Mouse (Mus musculus) layer of hippocampus, adult 9-10 months (tissue): ENCODE results near the gene N4bp2l1.
"Not testable (repeated sequence)": the region's sequence is repeated elsewhere in the genome, so short reads cannot be mapped to it uniquely, and the experiment has no call there.

Experiments used
- DNase-seq: peaks from one replicate; pipeline ENCODE4 v3.0.0; 2022; ENCODE audit warnings: low spot score

N4bp2l1 gene

GRCm38 (mm10) chr5:150597088-150597487, at the start of gene N4bp2l1:
N4bp2l1 (minus strand) TSS chr5:150597188.
- no peak for DNase-seq

- no peak for DNase-seq
Measured at GRCm38 (mm10) chr5:150644926-150645325, 47.9 kb upstream of the N4bp2l1 start.

- DNase-seq: not testable (repeated sequence)
Measured at GRCm38 (mm10) chr5:150643390-150643789, 46.4 kb upstream of the N4bp2l1 start.

- DNase-seq: no peak
Measured at GRCm38 (mm10) chr5:150641440-150641839, 44.5 kb upstream of the N4bp2l1 start.

GRCm38 (mm10) chr5:150629692-150630091, 32.7 kb upstream of the N4bp2l1 start:
- DNase-seq: no peak

- no peak for DNase-seq
Measured at GRCm38 (mm10) chr5:150629272-150629671, 32.3 kb upstream of the N4bp2l1 start.

- no peak for DNase-seq
Measured at GRCm38 (mm10) chr5:150625528-150625927, 28.5 kb upstream of the N4bp2l1 start.

GRCm38 (mm10) chr5:150622792-150623191, 25.8 kb upstream of the N4bp2l1 start:
- no peak for DNase-seq

GRCm38 (mm10) chr5:150621592-150621991, 24.6 kb upstream of the N4bp2l1 start:
- DNase-seq: no peak

- no peak for DNase-seq
Measured at GRCm38 (mm10) chr5:150620588-150621135, 23.7 kb upstream of the N4bp2l1 start.

- DNase-seq: no peak
Measured at GRCm38 (mm10) chr5:150618599-150619355, 21.8 kb upstream of the N4bp2l1 start.

GRCm38 (mm10) chr5:150616731-150617130, 19.7 kb upstream of the N4bp2l1 start:
- no peak for DNase-seq

GRCm38 (mm10) chr5:150616216-150616615, 19.2 kb upstream of the N4bp2l1 start:
- no peak for DNase-seq

- no peak for DNase-seq
Measured at GRCm38 (mm10) chr5:150614054-150614453, 17.1 kb upstream of the N4bp2l1 start.

- no peak for DNase-seq
Measured at GRCm38 (mm10) chr5:150611697-150612096, 14.7 kb upstream of the N4bp2l1 start.

GRCm38 (mm10) chr5:150611136-150611535, 14.1 kb upstream of the N4bp2l1 start:
- DNase-seq: no peak

- no peak for DNase-seq
Measured at GRCm38 (mm10) chr5:150607631-150608030, 10.6 kb upstream of the N4bp2l1 start.

- no peak for DNase-seq
Measured at GRCm38 (mm10) chr5:150606131-150606530, 9.1 kb upstream of the N4bp2l1 start.

- DNase-seq: no peak
Measured at GRCm38 (mm10) chr5:150601441-150602230, 4.6 kb upstream of the N4bp2l1 start.

- no peak for DNase-seq
Measured at GRCm38 (mm10) chr5:150600554-150601440, 3.8 kb upstream of the N4bp2l1 start.

- no peak for DNase-seq
Measured at GRCm38 (mm10) chr5:150599301-150600294, 2.6 kb upstream of the N4bp2l1 start.
